Mouse (Mus musculus): ENCODE data around the gene Stx18. TPM values are rescaled to one million over a fixed set of nuclear protein-coding genes. Genes with fewer than 3 reads are reported as not detected.
A peak's percentile ranks its signal among the peaks of the same experiment; 100 is the strongest.

Gene Stx18
- polyA plus RNA-seq, 1 experiment from 2014 or later = 54.4 TPM

DNA sequence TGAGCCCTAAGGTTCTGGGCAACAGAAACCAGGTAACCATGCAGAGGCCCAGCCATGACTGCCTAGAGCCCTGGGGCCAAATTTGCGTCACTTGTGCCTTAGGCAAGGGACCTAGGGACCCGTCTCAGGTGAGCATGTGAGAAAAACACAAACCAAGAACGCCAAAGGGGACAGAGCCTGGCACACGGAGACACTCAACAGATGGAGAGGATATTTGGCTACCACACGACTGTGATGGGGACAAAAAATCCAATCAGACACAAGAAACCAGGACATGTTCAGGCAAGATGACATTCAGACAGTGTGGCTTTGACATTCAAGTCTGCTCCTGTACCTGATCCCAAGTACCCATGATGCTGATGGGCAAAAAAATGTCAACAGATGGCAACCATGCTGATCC lies 115.1 kb downstream of the Stx18 start:
- no peak overlapping the region for H3K4me3 ChIP-seq
- H3K27ac ChIP-seq = no peak overlapping the region
- peaks cover 15% of the 10 kb centered on the region for H3K9me3 ChIP-seq
- peaks cover 22% of the 10 kb centered on the region; the same call in 1 of the 2 replicates for H3K27me3 ChIP-seq (ENCODE audit: poor library complexity, severe bottlenecking)
- WGBS = 91% methylated on average over 5 of the region's 5 CpGs
- DNase-seq (ENCODE audit: extremely low spot score, low spot score) = no peak
- peaks cover 39% of the 10 kb centered on the region for H3K4me1 ChIP-seq
- peaks cover 91% of the 10 kb centered on the region for H3K36me3 ChIP-seq (replicated peaks)

GRCm38 (mm10) chr5:38157481-38158020 lies 119.0 kb downstream of the Stx18 start:
- peaks cover 42% of the 10 kb centered on the region for H3K4me1 ChIP-seq
- 71% methylated on average over 9 of the region's 9 CpGs for WGBS
- H3K9me3 ChIP-seq = peaks cover 10% of the 10 kb centered on the region
- peak overlapping the region; percentile 89 for H3K4me3 ChIP-seq
- no peak for DNase-seq (ENCODE audit: extremely low spot score, low spot score)
- H3K27ac ChIP-seq = peak overlapping the region; percentile 95; the same call in 1 of the 2 replicates
- peaks cover 60% of the 10 kb centered on the region for H3K27me3 ChIP-seq (ENCODE audit: poor library complexity, severe bottlenecking)
- peaks cover 52% of the 10 kb centered on the region for H3K36me3 ChIP-seq (replicated peaks)

DNA sequence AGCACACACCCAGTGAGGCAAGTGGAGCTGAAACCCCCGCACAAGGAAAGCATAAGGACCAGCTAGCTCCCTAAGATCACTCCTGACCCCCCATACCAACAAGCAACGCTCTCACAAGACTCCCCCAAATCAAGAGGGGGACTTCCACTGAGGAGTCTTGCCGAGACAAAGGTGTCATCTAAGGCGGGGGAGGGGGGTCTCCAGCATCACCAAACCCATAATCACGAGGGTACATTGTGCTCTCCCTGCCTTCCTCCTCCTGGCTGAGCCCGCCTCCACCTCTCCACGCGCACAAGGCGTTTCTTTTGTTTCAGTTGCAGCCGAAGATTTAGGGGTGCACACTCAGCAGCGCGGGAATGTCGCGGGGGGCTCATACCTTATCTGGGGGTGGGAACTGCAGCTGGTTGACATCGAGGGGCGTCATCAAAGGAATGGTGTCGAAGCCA lies 120.0 kb downstream of the Stx18 start:
- peak overlapping the region; percentile 89 for H3K4me3 ChIP-seq
- peaks cover 42% of the 10 kb centered on the region for H3K36me3 ChIP-seq (replicated peaks)
- H3K27ac ChIP-seq = peak overlapping the region; percentile 95
- H3K4me1 ChIP-seq = peaks cover 38% of the 10 kb centered on the region
- peaks cover 10% of the 10 kb centered on the region for H3K9me3 ChIP-seq
- no peak for DNase-seq (ENCODE audit: extremely low spot score, low spot score)
- peaks cover 66% of the 10 kb centered on the region for H3K27me3 ChIP-seq (ENCODE audit: poor library complexity, severe bottlenecking)
- WGBS = 3% methylated on average over 17 of the region's 17 CpGs

GRCm38 (mm10) chr5:38158947-38159633 lies 120.5 kb downstream of the Stx18 start:
- peaks cover 36% of the 10 kb centered on the region for H3K36me3 ChIP-seq (replicated peaks)
- H3K27ac ChIP-seq = peak overlapping the region; percentile 95
- peaks cover 38% of the 10 kb centered on the region for H3K4me1 ChIP-seq
- WGBS = under 1% methylated on average over 79 of the region's 79 CpGs
- peak overlapping the region; percentile 89 for H3K4me3 ChIP-seq
- H3K27me3 ChIP-seq (ENCODE audit: poor library complexity, severe bottlenecking) = peaks cover 66% of the 10 kb centered on the region
- peaks cover 10% of the 10 kb centered on the region for H3K9me3 ChIP-seq
- DNase-seq (ENCODE audit: extremely low spot score, low spot score) = peak; percentile 62

GRCm38 (mm10) chr5:38159634-38160413 lies 121.3 kb downstream of the Stx18 start, which contains the start of gene Nsg1:
Nsg1 (minus strand) TSS chr5:38159907.
- H3K27ac ChIP-seq = peak within 1 kb of the TSS; percentile 95
- H3K4me1 ChIP-seq = peaks cover 38% of the 10 kb centered on the region
- peaks cover 4% of the 10 kb centered on the region for H3K9me3 ChIP-seq
- peak within 1 kb of the TSS; percentile 89 for H3K4me3 ChIP-seq
- peak; percentile 46 for DNase-seq (ENCODE audit: extremely low spot score, low spot score)
- 6% methylated on average over 35 of the region's 35 CpGs for WGBS
- H3K27me3 ChIP-seq (ENCODE audit: poor library complexity, severe bottlenecking) = peaks cover 66% of the 10 kb centered on the region
- peaks cover 29% of the 10 kb centered on the region for H3K36me3 ChIP-seq (replicated peaks)

DNA sequence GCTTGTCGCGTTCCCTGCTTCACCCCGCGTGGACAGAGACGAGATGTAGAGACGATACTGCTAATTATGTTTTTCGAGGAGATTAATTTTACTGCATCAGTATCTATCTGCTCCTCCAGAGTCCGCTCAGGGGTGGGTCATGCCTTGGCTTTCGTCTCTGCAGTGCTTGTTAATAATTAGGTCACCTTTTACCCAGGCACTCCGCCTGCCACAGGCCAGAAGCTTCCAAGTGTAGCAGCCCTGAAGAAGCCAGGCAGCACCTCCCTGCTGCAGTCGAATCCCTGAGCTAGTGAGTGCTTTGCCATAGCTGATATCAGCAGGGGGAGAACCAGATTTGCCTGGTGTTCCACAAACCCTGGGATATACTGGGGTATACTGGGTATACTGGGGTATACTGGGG lies 130.0 kb downstream of the Stx18 start:
- no peak for DNase-seq (ENCODE audit: extremely low spot score, low spot score)
- H3K9me3 ChIP-seq = peaks cover 10% of the 10 kb centered on the region; the same call in 1 of the 2 replicates
- WGBS = 84% methylated on average over 11 of the region's 11 CpGs
- peaks cover 8% of the 10 kb centered on the region; the same call in 1 of the 2 replicates for H3K4me1 ChIP-seq
- H3K27ac ChIP-seq = no peak overlapping the region
- no peaks in the 10 kb centered on the region for H3K36me3 ChIP-seq (replicated peaks)
- H3K4me3 ChIP-seq = no peak overlapping the region
- H3K27me3 ChIP-seq (ENCODE audit: poor library complexity, severe bottlenecking) = peaks cover 3% of the 10 kb centered on the region; the same call in 1 of the 2 replicates

DNA sequence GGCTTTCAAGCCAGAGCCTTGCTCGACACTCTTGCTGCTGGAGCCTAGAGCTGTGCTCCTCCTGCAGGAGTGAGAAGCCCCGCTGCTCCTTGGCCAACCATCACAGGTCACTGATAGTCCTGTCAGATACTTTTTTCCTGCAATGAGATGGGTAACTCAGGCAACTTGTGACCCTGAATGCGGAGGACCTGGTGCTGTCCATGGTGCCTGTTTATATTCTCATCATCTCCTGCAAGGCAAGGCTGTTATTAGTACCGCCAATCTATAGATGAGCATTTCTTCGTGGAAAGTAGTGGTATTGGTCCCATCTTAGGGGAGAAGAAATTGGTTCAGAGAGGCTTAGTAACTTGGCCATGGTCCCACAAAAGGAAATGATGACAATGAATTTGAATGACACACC lies 135.2 kb downstream of the Stx18 start:
- no peak overlapping the region for H3K27ac ChIP-seq
- peaks cover 3% of the 10 kb centered on the region for H3K27me3 ChIP-seq (ENCODE audit: poor library complexity, severe bottlenecking)
- no peak for DNase-seq (ENCODE audit: extremely low spot score, low spot score)
- 60% methylated on average over 5 of the region's 5 CpGs for WGBS
- no peaks in the 10 kb centered on the region for H3K36me3 ChIP-seq (replicated peaks)
- peaks cover 13% of the 10 kb centered on the region; the same call in 1 of the 2 replicates for H3K9me3 ChIP-seq
- H3K4me3 ChIP-seq = no peak overlapping the region
- H3K4me1 ChIP-seq = no peaks in the 10 kb centered on the region

DNA sequence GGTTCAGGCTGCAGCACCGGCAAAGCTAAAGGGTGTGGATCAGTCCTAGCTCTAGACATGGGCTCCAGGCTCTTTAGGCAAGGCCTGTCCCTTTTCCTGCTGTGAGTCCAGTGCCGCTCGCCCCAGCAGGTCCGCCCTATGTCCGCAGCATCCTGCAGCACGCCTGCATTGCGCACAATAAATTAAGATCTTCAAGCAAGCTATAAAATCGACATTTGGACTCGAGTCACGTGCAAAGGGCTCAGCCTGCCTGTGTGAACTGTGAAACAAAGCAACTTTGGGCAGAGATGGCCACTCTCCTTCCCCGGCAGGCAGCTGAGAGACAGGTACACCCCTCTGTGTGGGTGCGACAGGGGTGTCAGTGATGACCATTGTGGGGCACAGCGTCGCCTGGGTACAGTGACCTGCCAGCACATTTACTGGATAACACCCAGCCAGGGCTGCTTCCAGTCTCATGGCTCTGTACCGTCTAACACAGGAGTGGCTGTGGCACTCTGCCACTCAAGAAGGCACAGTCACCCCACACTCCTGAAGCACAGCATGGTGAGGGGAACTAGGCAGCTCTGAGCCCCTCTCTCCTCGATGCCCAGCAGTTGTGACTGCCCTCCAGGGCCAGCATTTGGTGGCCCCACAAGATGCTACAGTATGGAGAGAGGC lies 135.8 kb downstream of the Stx18 start:
- H3K36me3 ChIP-seq (replicated peaks) = no peaks in the 10 kb centered on the region
- peaks cover 13% of the 10 kb centered on the region; the same call in 1 of the 2 replicates for H3K9me3 ChIP-seq
- H3K4me1 ChIP-seq = no peaks in the 10 kb centered on the region
- H3K4me3 ChIP-seq = no peak overlapping the region
- WGBS = 85% methylated on average over 16 of the region's 16 CpGs
- DNase-seq (ENCODE audit: extremely low spot score, low spot score) = no peak
- H3K27me3 ChIP-seq (ENCODE audit: poor library complexity, severe bottlenecking) = peaks cover 3% of the 10 kb centered on the region
- no peak overlapping the region for H3K27ac ChIP-seq

- DNase-seq (ENCODE audit: extremely low spot score, low spot score) = no peak
- WGBS = 93% methylated on average over 6 of the region's 6 CpGs
- Histone ChIP-seq H3K9me3 (no peaks in the 10 kb centered on the region), H3K4me1 (no peaks in the 10 kb centered on the region), H3K4me3 (no peak overlapping the region), H3K27ac (no peak overlapping the region), H3K27me3 (ENCODE audit: poor library complexity, severe bottlenecking) (no peaks in the 10 kb centered on the region), H3K36me3 (replicated peaks) (no peaks in the 10 kb centered on the region)
Measured at GRCm38 (mm10) chr5:38184688-38185285, 146.2 kb downstream of the Stx18 start.

GRCm38 (mm10) chr5:38187006-38187405 lies 148.5 kb downstream of the Stx18 start:
- no peaks in the 10 kb centered on the region for H3K9me3 ChIP-seq
- no peak overlapping the region for H3K27ac ChIP-seq
- H3K27me3 ChIP-seq (ENCODE audit: poor library complexity, severe bottlenecking) = no peaks in the 10 kb centered on the region
- no peaks in the 10 kb centered on the region for H3K36me3 ChIP-seq (replicated peaks)
- no peak overlapping the region for H3K4me3 ChIP-seq
- DNase-seq (ENCODE audit: extremely low spot score, low spot score) = no peak
- H3K4me1 ChIP-seq = no peaks in the 10 kb centered on the region
- WGBS = 93% methylated on average over 2 of the region's 2 CpGs
